Mouse (Mus musculus): ENCODE results near the gene Ces2h. TPM values are rescaled to one million over a fixed set of nuclear protein-coding genes. Genes with fewer than 3 reads are reported as not detected.

Ces2h gene
- total RNA-seq, 2 experiments from 2014 or later: not detected

DNA sequence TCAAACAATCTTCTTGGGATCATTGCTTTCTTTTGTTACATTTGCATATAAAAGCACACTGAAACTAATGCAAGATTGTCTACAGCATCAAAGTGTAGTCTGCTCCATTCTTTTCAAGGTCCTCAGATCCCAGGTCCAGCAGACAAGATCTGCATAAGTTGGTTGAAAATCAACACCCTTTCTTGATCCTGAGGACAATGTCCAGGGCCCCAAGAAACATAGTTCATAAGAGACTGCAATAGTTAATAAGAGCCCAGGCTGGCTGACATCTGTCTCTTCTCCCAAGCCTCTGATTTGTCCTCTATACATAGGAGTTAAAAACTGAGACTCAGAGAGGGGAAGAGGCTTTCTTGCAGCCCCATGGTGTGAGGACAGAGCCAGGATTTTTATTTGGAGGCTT is 68.3 kb downstream of the Ces2h start:
- intact Hi-C loops (cut with DNase I): no loop called here
- no peak for DNase-seq (ENCODE audit: low spot score in 2 of 2)

Other genes starting within 250 kb of the Ces2h start
- under 1 TPM in 1 of 2 experiments, not detected in 1; 0.17 TPM for gene Ces2b, start 169.3 kb upstream of the Ces2h start, total RNA-seq (2021)
- gene Ces2c, start 153.8 kb upstream of the Ces2h start, total RNA-seq (2021): not detected
- gene Ces2e, start 74.6 kb upstream of the Ces2h start, total RNA-seq (2021): not detected
- gene Ces2f, start 53.5 kb upstream of the Ces2h start, total RNA-seq (2021): not detected
- under 1 TPM; 0.25 to 0.45 TPM for gene Ces2g, start 39.1 kb upstream of the Ces2h start, total RNA-seq (2021)
- not detected for gene Ces3a, start 47.7 kb downstream of the Ces2h start, total RNA-seq (2021)
- not detected for gene Ces3b, start 82.9 kb downstream of the Ces2h start, total RNA-seq (2021)
- not detected for gene Ces4a, start 130.9 kb downstream of the Ces2h start, total RNA-seq (2021)
- gene Cbfb, start 169.8 kb downstream of the Ces2h start, total RNA-seq (2021): 10 to 100 TPM; 21.4 to 24.1 TPM
- gene D230025D16Rik, start 224.3 kb downstream of the Ces2h start, total RNA-seq (2021): 10 to 100 TPM; 37.8 to 38.5 TPM